Mouse (Mus musculus) heart, postnatal 0 days (tissue): ENCODE results near the gene Pam16. TPM values are rescaled to one million over a fixed set of nuclear protein-coding genes. Genes with fewer than 3 reads are reported as not detected.

Experiments
- ATAC-seq: fragments of 200-750 bp; cut with Nextera tagmentation; 2 replicates; pipeline ENCODE4 v1.8.0; 2017; ENCODE audit warnings: low read depth, moderate number of reproducible peaks, moderate library complexity; ENCODE audit not compliant: insufficient read depth
- DNase-seq: peaks from one replicate; pipeline ENCODE4 v3.0.0-alpha.2; 2016; ENCODE audit warnings: low spot score
- H3K27ac ChIP-seq: fragments of 300-500 bp; sonication (generic); 2 replicates; pipeline ENCODE4 v1.5.1; 2014; ENCODE audit warnings: low read depth, mild to moderate bottlenecking
- H3K27me3 ChIP-seq: fragments of 300-500 bp; sonication (generic); 2 replicates; pipeline ENCODE4 v1.6.1; 2014; ENCODE audit warnings: low read length, mixed read lengths; ENCODE audit not compliant: control insufficient read depth, insufficient read depth
- H3K36me3 ChIP-seq: fragments of 300-500 bp; sonication (generic); replicated peaks from 2 replicates; pipeline ENCODE4 v1.6.1; 2014; ENCODE audit warnings: low read length, mixed read lengths; ENCODE audit not compliant: control insufficient read depth, insufficient read depth
- H3K4me1 ChIP-seq: fragments of 300-500 bp; sonication (generic); 2 replicates; pipeline ENCODE4 v1.6.1; 2014; ENCODE audit warnings: antibody characterized with exemption; ENCODE audit not compliant: control insufficient read depth, insufficient read depth
- H3K4me2 ChIP-seq: fragments of 300-500 bp; sonication (generic); 2 replicates; pipeline ENCODE4 v1.6.1; 2014; ENCODE audit warnings: low read depth, mild to moderate bottlenecking, low read length, moderate library complexity
- H3K4me3 ChIP-seq: fragments of 300-500 bp; sonication (generic); 2 replicates; pipeline ENCODE4 v1.5.1; 2014; ENCODE audit warnings: low read depth, low read length
- H3K9ac ChIP-seq: fragments of 300-500 bp; sonication (generic); replicated peaks from 2 replicates; pipeline ENCODE4 v1.6.1; 2014; ENCODE audit warnings: low read depth, low read length, mixed read lengths
- H3K9me3 ChIP-seq: fragments of 300-500 bp; sonication (generic); replicated peaks from 2 replicates; pipeline ENCODE4 v1.6.1; 2016; ENCODE audit warnings: low read length; ENCODE audit not compliant: control insufficient read depth
- CTCF ChIP-seq: IDR thresholded peaks from 2 replicates; pipeline ENCODE4 v1.5.1; 2016; ENCODE audit warnings: antibody characterized with exemption, control low read depth, low read depth
- EP300 ChIP-seq: IDR thresholded peaks from 2 replicates; pipeline ENCODE4 v1.6.1; 2016; ENCODE audit warnings: antibody characterized with exemption, low read depth
- WGBS: fragments of 180-500 bp; shearing (Covaris S2); extraction: QIAGEN DNeasy Blood & Tissue Kit; methylation state at CpG from one replicate; pipeline ENCODE4 v1.1.7; 2014; 5-methylcytosine and 5-hydroxymethylcytosine counted together
- polyA plus RNA-seq: library from polyadenylated mRNA; unstranded; fragments of >200 nt; fragmentation: Nextera tagmentation; extraction: Ambion mirVana; gene quantifications from 2 replicates; pipeline ENCODE4 v1.2.1, GENCODE M21; 2015
- total RNA-seq: library from RNA; depleted of rRNA; stranded (reverse); fragments of >200 nt; gene quantifications from 2 replicates; pipeline ENCODE4 v1.2.3, GENCODE M21; 2014; ENCODE audit warnings: low replicate concordance; rRNA removed

The Pam16 gene
- total RNA-seq (23.9 and 74.9 TPM in 2 replicates), polyA plus RNA-seq (172 and 184 TPM in 2 replicates)

DNA sequence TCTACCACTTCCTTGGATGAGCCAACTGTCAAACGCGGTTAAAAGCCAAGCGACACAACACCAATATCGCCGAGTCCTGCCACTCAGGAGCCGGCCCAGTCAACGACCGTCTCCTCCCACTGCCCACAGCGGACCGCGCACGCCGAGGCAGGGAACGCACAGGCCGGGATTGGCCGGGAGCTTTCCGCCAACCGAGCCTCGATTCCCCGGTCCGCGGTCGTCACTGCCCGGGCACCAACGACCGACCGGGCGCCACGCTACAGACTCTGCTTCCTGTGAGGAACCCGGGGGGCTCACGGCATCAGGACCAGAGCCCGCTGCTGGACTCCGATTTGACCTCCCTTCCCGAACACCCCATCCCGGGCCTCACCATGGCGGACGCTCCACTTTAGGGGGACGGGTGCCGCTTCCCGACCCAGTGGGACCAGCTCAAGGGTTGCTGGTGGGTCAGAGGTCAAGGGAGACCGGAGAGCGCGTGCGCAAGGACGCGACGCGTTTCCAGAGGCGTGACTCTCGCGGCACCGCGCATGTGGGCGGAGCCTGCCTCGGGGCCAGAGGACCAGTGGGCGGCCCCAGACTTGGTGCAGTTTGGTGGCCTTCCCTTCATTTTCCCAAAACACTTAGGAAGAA is at the start of gene Pam16:
Gene Pam16, minus strand, starts transcription at position 508 of the 630 bp plus-strand sequence.
- Histone ChIP-seq H3K4me3 (peak within 1 kb of the TSS; percentile 88), H3K9ac (peak within 1 kb of the TSS; percentile 92), H3K9me3 (no peaks in the 10 kb centered on the region), H3K27ac (peak within 1 kb of the TSS; percentile 89), H3K27me3 (no peaks in the 10 kb centered on the region), H3K4me1 (peaks cover 14% of the 10 kb centered on the region), H3K36me3 (peaks cover 6% of the 10 kb centered on the region), H3K4me2 (peak within 1 kb of the TSS; percentile 69)
- DNase-seq (peak; percentile 90), ATAC-seq (peak; percentile 90)
- WGBS: under 1% methylated on average over 55 of the region's 56 CpGs
- TF ChIP-seq CTCF (no peak), EP300 (no peak)

GRCm38 (mm10) chr16:4674091-4674490 is 49.3 kb upstream of the Pam16 start:
- peaks cover 52% of the 10 kb centered on the region for H3K36me3 ChIP-seq
- H3K4me1 ChIP-seq: peaks cover 6% of the 10 kb centered on the region
- no peak overlapping the region for H3K4me3 ChIP-seq
- no peak overlapping the region; the same call in 1 of the 2 replicates for H3K27ac ChIP-seq
- WGBS: 78% methylated on average over 4 of the region's 4 CpGs
- H3K9me3 ChIP-seq: no peaks in the 10 kb centered on the region
- H3K9ac ChIP-seq: no peak overlapping the region
- no peak overlapping the region for H3K4me2 ChIP-seq
- DNase-seq: no peak
- no peak for TF ChIP-seq EP300
- TF ChIP-seq CTCF: no peak
- H3K27me3 ChIP-seq: no peaks in the 10 kb centered on the region
- ATAC-seq: no peak

- Histone ChIP-seq H3K9ac (no peak overlapping the region), H3K4me1 (no peaks in the 10 kb centered on the region), H3K4me3 (no peak overlapping the region), H3K36me3 (peaks cover 53% of the 10 kb centered on the region), H3K27ac (no peak overlapping the region), H3K9me3 (no peaks in the 10 kb centered on the region), H3K4me2 (no peak overlapping the region), H3K27me3 (no peaks in the 10 kb centered on the region)
- WGBS: 73% methylated on average over 5 of the region's 5 CpGs
- no peak for TF ChIP-seq CTCF
- TF ChIP-seq EP300: no peak
- no peak for DNase-seq
- ATAC-seq: no peak
These were observed 45.5 kb upstream of the Pam16 start for GRCm38 (mm10) chr16:4670317-4670716.

GRCm38 (mm10) chr16:4667190-4667808 is 42.5 kb upstream of the Pam16 start:
- H3K9ac ChIP-seq: no peak overlapping the region
- WGBS: 33% methylated on average over 3 of the region's 3 CpGs
- H3K4me2 ChIP-seq: no peak overlapping the region
- H3K4me1 ChIP-seq: no peaks in the 10 kb centered on the region
- no peaks in the 10 kb centered on the region for H3K27me3 ChIP-seq
- H3K4me3 ChIP-seq: no peak overlapping the region
- DNase-seq (peak; percentile 81), ATAC-seq (peak; percentile 90)
- H3K36me3 ChIP-seq: peaks cover 43% of the 10 kb centered on the region
- no peak overlapping the region for H3K27ac ChIP-seq
- peak; percentile 94 for TF ChIP-seq CTCF
- no peak for TF ChIP-seq EP300
- H3K9me3 ChIP-seq: no peaks in the 10 kb centered on the region

DNA sequence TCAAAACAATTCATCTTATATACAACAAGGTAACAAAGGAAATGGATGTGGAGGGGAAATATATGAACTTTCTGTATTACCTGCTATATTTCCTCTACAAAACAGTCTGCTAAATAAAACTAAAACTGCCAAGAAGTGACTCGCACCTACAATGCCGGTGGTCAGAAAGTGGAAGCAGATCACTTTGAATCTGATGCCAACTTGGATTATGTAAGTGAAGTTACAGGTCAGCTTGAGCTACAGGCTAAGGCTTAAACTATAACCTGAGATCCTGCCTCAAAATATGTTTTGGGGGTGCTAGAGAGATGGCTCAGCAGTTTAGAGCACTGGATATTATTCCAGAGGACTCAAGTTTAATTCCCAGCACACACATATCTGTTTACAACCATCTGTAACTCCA is 40.9 kb upstream of the Pam16 start:
- no peaks in the 10 kb centered on the region for H3K9me3 ChIP-seq
- no peak overlapping the region for H3K4me3 ChIP-seq
- no peaks in the 10 kb centered on the region for H3K27me3 ChIP-seq
- H3K36me3 ChIP-seq: peaks cover 47% of the 10 kb centered on the region
- H3K4me1 ChIP-seq: no peaks in the 10 kb centered on the region
- DNase-seq: no peak
- TF ChIP-seq EP300 (no peak), CTCF (no peak)
- ATAC-seq: no peak
- WGBS: 86% methylated on average over 2 of the region's 2 CpGs
- no peak overlapping the region for H3K27ac ChIP-seq
- no peak overlapping the region for H3K9ac ChIP-seq
- H3K4me2 ChIP-seq: no peak overlapping the region
